Mouse (Mus musculus): Measurements from ENCODE around the gene Rfk. TPM values are rescaled to one million over a fixed set of nuclear protein-coding genes. Genes with fewer than 3 reads are reported as not detected.

Rfk gene
- 59.9 and 61.9 TPM in 2 replicates for polyA plus RNA-seq (2015; fragmentation: Nextera tagmentation; extraction: Ambion mirVana)

- H3K9ac ChIP-seq (replicated peaks), result peak within 1 kb of the TSS; percentile 97
- no peak for TF ChIP-seq EP300 (IDR thresholded peaks at IDR 0.05; ENCODE audit: low read depth)
- TF ChIP-seq CTCF (IDR thresholded peaks at IDR 0.05; ENCODE audit: low read depth), result no peak
Observed at GRCm38 (mm10) chr19:17393841-17394591, at the start of gene Rfk. Gene Rfk (plus strand): TSS chr19:17394043.

GRCm38 (mm10) chr19:17344881-17345280, 49.0 kb upstream of the Rfk start:
- TF ChIP-seq EP300 (IDR thresholded peaks at IDR 0.05; ENCODE audit: low read depth) (no peak), CTCF (IDR thresholded peaks at IDR 0.05; ENCODE audit: low read depth) (no peak)
- H3K4me2 ChIP-seq (ENCODE audit: low read depth, low read length), result no peak overlapping the region
- H3K4me1 ChIP-seq (ENCODE audit: insufficient read depth), result peaks cover 14% of the 10 kb centered on the region
- no peaks in the 10 kb centered on the region for H3K9me3 ChIP-seq (ENCODE audit: low read length)
- WGBS (ENCODE audit: insufficient replicate concordance), result 40% methylated on average over 7 of the region's 7 CpGs
- peaks cover 1% of the 10 kb centered on the region; the same call in 1 of the 2 replicates for H3K36me3 ChIP-seq (replicated peaks; ENCODE audit: insufficient read depth, low read length)
- DNase-seq, result no peak
- H3K4me3 ChIP-seq (ENCODE audit: low read depth, low read length), result no peak overlapping the region
- H3K27me3 ChIP-seq (ENCODE audit: insufficient read depth, low read length), result no peaks in the 10 kb centered on the region
- H3K27ac ChIP-seq (ENCODE audit: low read depth), result 0 out of 2 replicates have a peak overlapping the region, but pooled peaks have one; percentile 1
- H3K9ac ChIP-seq (replicated peaks), result no peak overlapping the region
- ATAC-seq, result 0 out of 2 replicates have a peak, but pooled peaks have one; percentile 29

More at GRCm38 (mm10) chr19:17393841-17394591, at the start of gene Rfk:
- Histone ChIP-seq H3K27ac (ENCODE audit: low read depth) (peak within 1 kb of the TSS; percentile 92), H3K4me2 (ENCODE audit: low read depth, low read length) (peak within 1 kb of the TSS; percentile 89), H3K9me3 (ENCODE audit: low read length) (no peaks in the 10 kb centered on the region), H3K4me3 (ENCODE audit: low read depth, low read length) (peak within 1 kb of the TSS; percentile 99), H3K27me3 (ENCODE audit: insufficient read depth, low read length) (no peaks in the 10 kb centered on the region), H3K36me3 (replicated peaks; ENCODE audit: insufficient read depth, low read length) (peaks cover 15% of the 10 kb centered on the region), H3K4me1 (ENCODE audit: insufficient read depth) (peaks cover 20% of the 10 kb centered on the region)
- DNase-seq, result peak; percentile 99
- ATAC-seq, result peak; percentile 99
- under 1% methylated on average over 74 of the region's 83 CpGs for WGBS (ENCODE audit: insufficient replicate concordance)

- ATAC-seq, result no peak
- Histone ChIP-seq H3K27ac (ENCODE audit: low read depth) (0 out of 2 replicates have a peak overlapping the region, but pooled peaks have one; percentile 11), H3K4me1 (ENCODE audit: insufficient read depth) (peaks cover 21% of the 10 kb centered on the region), H3K4me2 (ENCODE audit: low read depth, low read length) (no peak overlapping the region), H3K36me3 (replicated peaks; ENCODE audit: insufficient read depth, low read length) (peaks cover 7% of the 10 kb centered on the region), H3K4me3 (ENCODE audit: low read depth, low read length) (no peak overlapping the region), H3K9me3 (ENCODE audit: low read length) (no peaks in the 10 kb centered on the region), H3K27me3 (ENCODE audit: insufficient read depth, low read length) (no peaks in the 10 kb centered on the region), H3K9ac (replicated peaks) (no peak overlapping the region)
- 82% methylated on average over 3 of the region's 3 CpGs for WGBS (ENCODE audit: insufficient replicate concordance)
- TF ChIP-seq CTCF (IDR thresholded peaks at IDR 0.05; ENCODE audit: low read depth), result no peak
- no peak for TF ChIP-seq EP300 (IDR thresholded peaks at IDR 0.05; ENCODE audit: low read depth)
- no peak for DNase-seq
Observed at GRCm38 (mm10) chr19:17346716-17347474, 46.9 kb upstream of the Rfk start.

- peaks cover 24% of the 10 kb centered on the region for H3K4me1 ChIP-seq (ENCODE audit: insufficient read depth)
- ATAC-seq (no peak), DNase-seq (no peak)
- H3K4me3 ChIP-seq (ENCODE audit: low read depth, low read length), result no peak overlapping the region
- H3K4me2 ChIP-seq (ENCODE audit: low read depth, low read length), result no peak overlapping the region
- H3K36me3 ChIP-seq (replicated peaks; ENCODE audit: insufficient read depth, low read length), result peaks cover 7% of the 10 kb centered on the region
- H3K27me3 ChIP-seq (ENCODE audit: insufficient read depth, low read length), result no peaks in the 10 kb centered on the region
- no peak overlapping the region for H3K9ac ChIP-seq (replicated peaks)
- H3K27ac ChIP-seq (ENCODE audit: low read depth), result no peak overlapping the region
- TF ChIP-seq CTCF (IDR thresholded peaks at IDR 0.05; ENCODE audit: low read depth) (no peak), EP300 (IDR thresholded peaks at IDR 0.05; ENCODE audit: low read depth) (no peak)
- WGBS (ENCODE audit: insufficient replicate concordance), result 68% methylated on average over 2 of the region's 2 CpGs
- H3K9me3 ChIP-seq (ENCODE audit: low read length), result no peaks in the 10 kb centered on the region
Observed at GRCm38 (mm10) chr19:17347852-17348251, 46.0 kb upstream of the Rfk start.

- DNase-seq (no peak), ATAC-seq (no peak)
- Histone ChIP-seq H3K9ac (replicated peaks) (no peak overlapping the region), H3K4me1 (ENCODE audit: insufficient read depth) (peaks cover 20% of the 10 kb centered on the region), H3K27ac (ENCODE audit: low read depth) (no peak overlapping the region), H3K36me3 (replicated peaks; ENCODE audit: insufficient read depth, low read length) (peaks cover 13% of the 10 kb centered on the region), H3K4me2 (ENCODE audit: low read depth, low read length) (peak overlapping the region; percentile 67), H3K27me3 (ENCODE audit: insufficient read depth, low read length) (no peaks in the 10 kb centered on the region), H3K4me3 (ENCODE audit: low read depth, low read length) (peak overlapping the region; percentile 61), H3K9me3 (ENCODE audit: low read length) (no peaks in the 10 kb centered on the region)
- TF ChIP-seq CTCF (IDR thresholded peaks at IDR 0.05; ENCODE audit: low read depth) (no peak), EP300 (IDR thresholded peaks at IDR 0.05; ENCODE audit: low read depth) (no peak)
- 73% methylated on average over 8 of the region's 8 CpGs for WGBS (ENCODE audit: insufficient replicate concordance)
Observed at GRCm38 (mm10) chr19:17353727-17354126, 40.1 kb upstream of the Rfk start.

- 0 out of 2 replicates have a peak overlapping the region, but pooled peaks have one; percentile 67 for H3K27ac ChIP-seq (ENCODE audit: low read depth)
- H3K4me3 ChIP-seq (ENCODE audit: low read depth, low read length), result peak overlapping the region; percentile 61
- WGBS (ENCODE audit: insufficient replicate concordance), result 47% methylated on average over 4 of the region's 4 CpGs
- H3K36me3 ChIP-seq (replicated peaks; ENCODE audit: insufficient read depth, low read length), result peaks cover 13% of the 10 kb centered on the region
- H3K27me3 ChIP-seq (ENCODE audit: insufficient read depth, low read length), result no peaks in the 10 kb centered on the region
- peak overlapping the region; percentile 67 for H3K4me2 ChIP-seq (ENCODE audit: low read depth, low read length)
- H3K4me1 ChIP-seq (ENCODE audit: insufficient read depth), result peaks cover 23% of the 10 kb centered on the region
- TF ChIP-seq CTCF (IDR thresholded peaks at IDR 0.05; ENCODE audit: low read depth), result peak; percentile 17; the same call in 1 of the 2 replicates
- no peak for TF ChIP-seq EP300 (IDR thresholded peaks at IDR 0.05; ENCODE audit: low read depth)
- peak overlapping the region; percentile 76 for H3K9ac ChIP-seq (replicated peaks)
- ATAC-seq, result peak; percentile 64
- H3K9me3 ChIP-seq (ENCODE audit: low read length), result no peaks in the 10 kb centered on the region
- peak; percentile 21 for DNase-seq
Observed at GRCm38 (mm10) chr19:17354362-17354761, 39.5 kb upstream of the Rfk start.

Data from liver, postnatal 0 days (tissue).